Comparison of ENCODE assay signal across 16 mouse cellular contexts in the genomic region with DNA sequence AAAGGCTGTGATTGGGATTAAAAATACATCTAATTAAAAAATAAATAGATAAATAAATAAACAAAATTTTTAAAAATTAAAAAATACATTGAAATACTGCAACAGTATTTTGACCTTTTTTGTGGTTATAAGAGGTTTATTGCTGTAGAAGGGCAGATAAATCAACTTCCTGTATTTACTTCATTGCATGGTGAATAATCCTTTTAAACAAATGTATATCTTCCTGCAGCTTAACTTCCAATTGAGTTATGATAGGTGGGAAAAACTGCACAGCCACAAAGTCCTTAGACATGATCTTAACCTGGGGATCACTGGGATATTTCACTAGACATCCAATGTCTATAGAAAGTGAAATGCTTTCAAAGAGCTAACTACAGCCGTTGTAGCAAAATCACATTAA.
"Had no signal": no experiment of that assay in that cellular context is flagged by ENCODE, and none has a peak within 500 bp of the region (broad histone marks: within the 10 kb centered on the region; RNA-seq: fewer than 3 reads in every experiment).

No protein-coding gene starts in this region.

- H3K27ac ChIP-seq: neural tube, embryonic 12.5 days; neural tube, embryonic 13.5 days; neural tube, embryonic 15.5 days; stomach, embryonic 15.5 days; stomach, postnatal 0 days had no signal

- H3K9me3 ChIP-seq: neural tube, embryonic 12.5 days; neural tube, embryonic 13.5 days; neural tube, embryonic 15.5 days; stomach, embryonic 15.5 days had no signal

- H3K27me3 ChIP-seq: neural tube, embryonic 12.5 days; neural tube, embryonic 13.5 days; neural tube, embryonic 15.5 days; stomach, embryonic 15.5 days had no signal

- H3K9ac ChIP-seq: neural tube, embryonic 12.5 days; neural tube, embryonic 13.5 days; neural tube, embryonic 15.5 days; stomach, embryonic 15.5 days had no signal

- H3K4me1 ChIP-seq: neural tube, embryonic 12.5 days; neural tube, embryonic 13.5 days; neural tube, embryonic 15.5 days; stomach, embryonic 15.5 days had no signal

- H3K36me3 ChIP-seq: neural tube, embryonic 12.5 days; neural tube, embryonic 13.5 days; neural tube, embryonic 15.5 days; stomach, embryonic 15.5 days had no signal

- DNase-seq: retina, postnatal 1 day; right cerebral cortex, adult 18-20 months; right cerebral cortex, postnatal 14 days; right cerebral cortex, postnatal 25 days; right cerebral cortex, postnatal 4 days; spleen, adult 18-20 months; thymus, adult 18-20 months; thymus, postnatal 14 days; thymus, postnatal 25 days; thymus, postnatal 36 days; thymus, postnatal 4 days had no signal

- H3K4me3 ChIP-seq: neural tube, embryonic 12.5 days; neural tube, embryonic 13.5 days; neural tube, embryonic 15.5 days; stomach, embryonic 15.5 days had no signal
